Mouse (Mus musculus) heart, embryonic 16.5 days (tissue): Measurements from ENCODE around the gene Tctex1d2. TPM values are rescaled to one million over a fixed set of nuclear protein-coding genes. Genes with fewer than 3 reads are reported as not detected.

Source experiments
- ATAC-seq: fragments of 200-750 bp; cut with Nextera tagmentation; replicated peaks from 2 replicates; pipeline ENCODE4 v1.8.0; 2017; ENCODE audit warnings: moderate number of reproducible peaks; ENCODE audit not compliant: insufficient read depth, low FRiP score; ENCODE audit errors: extremely low read depth
- H3K27ac ChIP-seq: fragments of 300-500 bp; sonication (generic); 2 replicates; pipeline ENCODE4 v1.5.1; 2014; ENCODE audit warnings: mild to moderate bottlenecking, low read length, control low read depth, moderate library complexity
- H3K27me3 ChIP-seq: fragments of 300-500 bp; sonication (generic); 2 replicates; pipeline ENCODE4 v1.6.1; 2014; ENCODE audit warnings: low read length, mixed read lengths; ENCODE audit not compliant: control insufficient read depth, insufficient read depth
- H3K36me3 ChIP-seq: fragments of 300-500 bp; sonication (generic); 2 replicates; pipeline ENCODE4 v1.6.1; 2014; ENCODE audit not compliant: control insufficient read depth, insufficient read depth
- H3K4me1 ChIP-seq: fragments of 300-500 bp; sonication (generic); 2 replicates; pipeline ENCODE4 v1.6.1; 2014; ENCODE audit warnings: low read length, mixed read lengths; ENCODE audit not compliant: control insufficient read depth, insufficient read depth
- H3K4me2 ChIP-seq: fragments of 300-500 bp; sonication (generic); 2 replicates; pipeline ENCODE4 v1.6.1; 2014; ENCODE audit warnings: low read depth, mild to moderate bottlenecking, control low read depth, low read length
- H3K4me3 ChIP-seq: fragments of 300-500 bp; sonication (generic); 2 replicates; pipeline ENCODE4 v1.5.1; 2014; ENCODE audit warnings: mild to moderate bottlenecking, control low read depth, low read length
- H3K9ac ChIP-seq: fragments of 300-500 bp; sonication (generic); 2 replicates; pipeline ENCODE4 v1.6.1; 2014; ENCODE audit warnings: low read length, control low read depth
- H3K9me3 ChIP-seq: fragments of 300-500 bp; sonication (generic); replicated peaks from 2 replicates; pipeline ENCODE4 v1.6.1; 2016; ENCODE audit warnings: low read length; ENCODE audit not compliant: control insufficient read depth
- WGBS: fragments of 180-500 bp; shearing (Covaris S2); extraction: QIAGEN DNeasy Blood & Tissue Kit; methylation state at CpG from one replicate; pipeline ENCODE4 v1.1.7; 2014; 5-methylcytosine and 5-hydroxymethylcytosine counted together
- polyA plus RNA-seq: library from polyadenylated mRNA; unstranded; fragments of >200 nt; fragmentation: Nextera tagmentation; extraction: Ambion mirVana; gene quantifications from 2 replicates; pipeline ENCODE4 v1.2.1, GENCODE M21; 2015

The Tctex1d2 gene
- polyA plus RNA-seq, 1 experiment from 2014 or later = 21.3 TPM

- Histone ChIP-seq H3K36me3 (peaks cover 10% of the 10 kb centered on the region), H3K27ac (peak overlapping the region; percentile 75), H3K4me3 (no peak overlapping the region), H3K9me3 (no peaks in the 10 kb centered on the region), H3K9ac (no peak overlapping the region), H3K4me1 (no peaks in the 10 kb centered on the region), H3K27me3 (no peaks in the 10 kb centered on the region), H3K4me2 (no peak overlapping the region)
- WGBS = 63% methylated on average over 6 of the region's 6 CpGs
- ATAC-seq = no peak
Measured at GRCm38 (mm10) chr16:32395679-32396540, 23.6 kb upstream of the Tctex1d2 start.

DNA sequence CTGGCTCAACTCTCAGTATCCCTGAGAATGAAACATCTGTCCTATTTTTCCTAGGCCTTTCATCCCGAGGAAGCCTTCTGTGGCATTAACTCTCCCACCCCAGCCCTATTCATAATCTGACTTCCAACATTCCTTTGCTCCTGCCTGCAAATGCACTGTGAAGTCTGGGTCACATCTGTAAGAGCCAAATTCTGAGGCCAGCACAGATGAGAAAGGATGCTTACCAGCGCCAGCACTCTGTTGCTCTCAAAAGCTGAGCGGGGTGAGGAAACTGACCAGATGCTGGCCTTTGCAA is 23.0 kb upstream of the Tctex1d2 start:
- no peak for ATAC-seq
- H3K27ac ChIP-seq = peak overlapping the region; percentile 31; the same call in 1 of the 2 replicates

GRCm38 (mm10) chr16:32398206-32398605 is 21.3 kb upstream of the Tctex1d2 start:
- no peak overlapping the region for H3K27ac ChIP-seq
- no peaks in the 10 kb centered on the region for H3K27me3 ChIP-seq
- no peaks in the 10 kb centered on the region for H3K9me3 ChIP-seq
- no peak overlapping the region for H3K4me3 ChIP-seq
- H3K4me1 ChIP-seq = no peaks in the 10 kb centered on the region
- WGBS = 70% methylated on average over 3 of the region's 3 CpGs
- H3K36me3 ChIP-seq = peaks cover 3% of the 10 kb centered on the region; the same call in 1 of the 2 replicates
- no peak overlapping the region for H3K9ac ChIP-seq
- ATAC-seq = no peak
- H3K4me2 ChIP-seq = no peak overlapping the region

More for the DNA sequence above, 23.0 kb upstream of the Tctex1d2 start:
- Histone ChIP-seq H3K9ac (no peak overlapping the region), H3K4me1 (no peaks in the 10 kb centered on the region), H3K36me3 (peaks cover 7% of the 10 kb centered on the region), H3K4me3 (no peak overlapping the region), H3K9me3 (no peaks in the 10 kb centered on the region), H3K27me3 (no peaks in the 10 kb centered on the region), H3K4me2 (no peak overlapping the region)
- WGBS = 49% methylated on average over 3 of the region's 3 CpGs

DNA sequence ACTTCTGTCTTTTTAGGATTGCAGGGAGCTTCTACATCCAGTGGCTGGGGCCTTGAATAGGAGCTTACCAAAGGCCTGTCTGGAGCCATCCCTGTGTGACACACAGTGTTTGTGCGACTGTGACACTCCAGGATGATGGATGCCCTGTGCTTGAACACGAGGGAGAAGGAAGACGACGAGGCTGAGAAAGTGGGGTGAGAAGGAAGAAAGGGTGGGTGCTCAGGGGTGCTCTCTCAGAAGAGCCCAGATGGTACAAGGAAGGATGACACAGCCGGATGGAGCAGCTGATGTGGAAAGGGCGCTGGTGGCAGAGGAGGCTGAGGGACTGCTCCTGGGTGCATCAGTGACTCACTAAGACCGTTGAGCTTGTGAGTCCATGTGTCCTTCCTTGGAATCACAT is 19.2 kb upstream of the Tctex1d2 start, which contains the start of gene Tm4sf19:
Gene Tm4sf19, plus strand, starts transcription at position 240 of the 400 bp plus-strand sequence.
- no peaks in the 10 kb centered on the region for H3K9me3 ChIP-seq
- H3K27ac ChIP-seq = no peak within 1 kb of the TSS
- WGBS = 83% methylated on average over 7 of the region's 7 CpGs
- no peak within 1 kb of the TSS for H3K4me2 ChIP-seq
- no peaks in the 10 kb centered on the region for H3K4me1 ChIP-seq
- no peaks in the 10 kb centered on the region for H3K27me3 ChIP-seq
- no peak for ATAC-seq
- no peak within 1 kb of the TSS for H3K9ac ChIP-seq
- H3K36me3 ChIP-seq = no peaks in the 10 kb centered on the region
- H3K4me3 ChIP-seq = no peak within 1 kb of the TSS

DNA sequence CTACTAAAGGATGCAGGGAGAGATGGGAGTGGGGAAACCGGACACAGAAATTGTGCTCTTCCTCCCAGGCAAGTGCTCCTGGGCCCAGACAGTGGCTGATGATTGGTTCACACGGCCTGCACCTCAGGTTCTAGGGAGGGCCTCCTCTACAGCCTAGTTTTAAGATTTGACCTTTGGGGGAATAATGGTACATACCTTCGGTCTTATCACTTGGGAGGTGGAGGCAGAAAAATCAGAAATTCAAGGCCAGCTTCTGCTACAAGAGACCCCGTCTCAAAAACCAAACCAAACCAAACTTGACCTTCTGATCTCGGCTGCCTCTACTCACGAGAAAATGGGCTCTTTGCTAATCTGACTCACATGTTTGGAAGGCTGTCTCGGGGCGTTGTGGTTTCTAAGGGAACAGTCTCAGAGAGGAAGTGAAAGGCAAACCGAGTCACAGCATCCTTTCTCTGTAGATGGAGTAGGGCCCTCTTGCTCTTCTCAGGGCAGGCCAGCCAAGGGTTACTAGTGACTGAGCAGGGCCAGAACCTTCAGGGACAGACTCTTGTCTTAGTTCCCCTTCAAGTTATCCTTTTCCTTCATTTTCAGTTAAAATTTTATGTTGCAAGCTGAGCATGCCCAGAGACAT is 18.1 kb upstream of the Tctex1d2 start:
- no peak overlapping the region for H3K27ac ChIP-seq
- H3K36me3 ChIP-seq = no peaks in the 10 kb centered on the region
- ATAC-seq = no peak
- no peaks in the 10 kb centered on the region for H3K27me3 ChIP-seq
- H3K4me3 ChIP-seq = no peak overlapping the region
- no peak overlapping the region for H3K4me2 ChIP-seq
- no peaks in the 10 kb centered on the region for H3K9me3 ChIP-seq
- no peaks in the 10 kb centered on the region for H3K4me1 ChIP-seq
- 68% methylated on average over 9 of the region's 9 CpGs for WGBS
- no peak overlapping the region for H3K9ac ChIP-seq

DNA sequence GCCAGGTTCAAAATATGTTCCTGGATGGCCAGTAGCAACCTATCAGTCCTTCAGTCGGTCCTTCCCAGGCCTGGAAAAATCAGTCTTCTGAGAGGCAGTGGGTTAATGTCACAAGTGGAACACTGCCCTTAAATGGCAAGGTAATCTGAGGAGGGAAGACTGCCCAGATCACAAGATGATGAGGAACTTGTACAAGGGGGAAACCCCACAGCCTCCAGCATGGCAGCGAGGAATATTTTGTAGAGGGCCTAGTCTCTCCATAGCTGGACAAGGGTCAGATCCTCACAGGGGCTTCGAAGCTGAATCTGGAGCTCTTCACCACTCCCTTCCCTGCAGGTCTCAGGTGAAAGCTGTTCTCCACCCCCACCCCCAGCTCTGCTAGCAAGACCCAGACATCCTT is 16.7 kb upstream of the Tctex1d2 start:
- H3K27ac ChIP-seq = no peak overlapping the region
- WGBS = 72% methylated on average over 3 of the region's 3 CpGs

DNA sequence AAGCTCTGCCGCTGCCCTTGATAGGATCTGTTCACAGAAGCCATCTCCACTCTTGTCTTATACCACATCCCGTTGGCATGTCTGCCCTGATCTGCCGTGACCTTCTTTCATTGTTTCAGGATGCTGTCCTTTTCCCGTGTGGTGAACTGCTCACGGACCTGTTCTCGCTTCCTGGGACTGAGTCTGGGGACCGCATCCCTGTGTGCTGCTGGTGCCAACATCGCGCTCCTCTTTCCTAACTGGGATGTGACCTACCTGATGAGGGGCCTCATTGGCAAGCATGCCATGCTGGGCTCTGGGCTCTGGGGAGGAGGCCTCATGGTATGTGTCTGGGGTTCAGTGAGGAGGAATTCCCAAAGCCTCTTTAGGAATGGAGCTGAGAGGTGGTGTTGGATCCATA is 13.8 kb upstream of the Tctex1d2 start:
- H3K9ac ChIP-seq = no peak overlapping the region
- H3K4me1 ChIP-seq = no peaks in the 10 kb centered on the region
- H3K27me3 ChIP-seq = no peaks in the 10 kb centered on the region
- H3K4me3 ChIP-seq = no peak overlapping the region
- no peak for ATAC-seq
- no peaks in the 10 kb centered on the region for H3K9me3 ChIP-seq
- no peak overlapping the region for H3K27ac ChIP-seq
- no peaks in the 10 kb centered on the region for H3K36me3 ChIP-seq
- WGBS = 87% methylated on average over 9 of the region's 9 CpGs
- no peak overlapping the region for H3K4me2 ChIP-seq

More for the DNA sequence above, 16.7 kb upstream of the Tctex1d2 start:
- H3K9ac ChIP-seq = no peak overlapping the region
- H3K27me3 ChIP-seq = no peaks in the 10 kb centered on the region
- H3K4me1 ChIP-seq = no peaks in the 10 kb centered on the region
- H3K4me2 ChIP-seq = no peak overlapping the region
- H3K4me3 ChIP-seq = no peak overlapping the region
- no peak for ATAC-seq
- no peaks in the 10 kb centered on the region for H3K9me3 ChIP-seq
- no peaks in the 10 kb centered on the region for H3K36me3 ChIP-seq

DNA sequence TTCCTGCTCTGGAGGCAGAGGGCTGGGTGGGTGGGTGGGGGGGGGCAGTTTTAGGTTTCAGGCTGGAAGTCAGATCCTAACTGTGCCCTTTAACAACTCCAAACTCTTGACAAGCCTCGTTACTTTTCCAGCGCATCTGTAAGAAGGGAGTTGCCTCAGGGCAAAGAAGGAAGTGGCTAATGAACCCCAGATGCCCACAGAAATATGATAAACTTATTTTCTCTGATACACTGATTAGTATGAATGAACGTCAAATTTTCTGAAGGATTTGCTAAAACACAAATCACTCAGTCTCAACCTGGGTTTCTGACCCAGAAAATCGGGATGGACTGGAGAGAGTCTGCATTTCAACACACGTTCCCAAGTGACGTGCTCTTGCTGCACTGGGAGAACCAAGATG is 12.8 kb upstream of the Tctex1d2 start:
- Histone ChIP-seq H3K4me2 (no peak overlapping the region), H3K9ac (no peak overlapping the region), H3K27ac (no peak overlapping the region), H3K36me3 (no peaks in the 10 kb centered on the region), H3K4me3 (no peak overlapping the region), H3K4me1 (no peaks in the 10 kb centered on the region), H3K9me3 (no peaks in the 10 kb centered on the region), H3K27me3 (no peaks in the 10 kb centered on the region)
- no peak for ATAC-seq
- 72% methylated on average over 6 of the region's 6 CpGs for WGBS

DNA sequence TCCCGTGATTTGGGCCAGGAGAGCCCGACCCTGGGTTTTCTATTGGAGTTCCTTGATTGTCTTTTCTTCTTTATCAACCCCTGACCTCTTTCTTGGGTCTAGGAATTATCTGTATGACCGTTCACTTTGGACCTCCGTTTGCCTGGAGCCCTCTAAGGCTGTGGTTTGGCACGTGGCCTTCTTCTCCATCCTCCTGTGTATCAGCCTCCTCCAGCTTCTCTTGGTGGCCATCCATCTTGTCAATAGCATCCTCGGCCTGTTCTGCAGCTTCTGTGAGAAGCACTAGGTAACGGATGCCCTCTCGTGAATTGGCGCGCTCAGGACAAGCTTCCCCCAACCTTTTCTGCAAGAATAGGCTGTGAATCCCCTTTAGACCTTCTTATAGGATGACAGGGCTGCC is 11.8 kb upstream of the Tctex1d2 start:
- no peak for ATAC-seq
- no peak overlapping the region for H3K9ac ChIP-seq
- H3K4me2 ChIP-seq = no peak overlapping the region
- H3K36me3 ChIP-seq = no peaks in the 10 kb centered on the region
- no peaks in the 10 kb centered on the region for H3K9me3 ChIP-seq
- H3K27ac ChIP-seq = no peak overlapping the region
- H3K27me3 ChIP-seq = no peaks in the 10 kb centered on the region
- H3K4me1 ChIP-seq = no peaks in the 10 kb centered on the region
- H3K4me3 ChIP-seq = no peak overlapping the region
- 71% methylated on average over 10 of the region's 10 CpGs for WGBS
